Mouse (Mus musculus): ENCODE results near the gene 1700015F17Rik.

GRCm38 (mm10) chr5:5508231-5508630 is 29.3 kb upstream of the 1700015F17Rik start:
- TF ChIP-seq MAX (IDR thresholded peaks at IDR 0.05; ENCODE audit: low read depth) (no peak), MYOD1 (IDR thresholded peaks at IDR 0.05; ENCODE audit: control insufficient read depth in 1 of 3, insufficient read length in 2 of 3, low read depth in 2 of 3) (no peak), POLR2A (IDR thresholded peaks at IDR 0.05; ENCODE audit: insufficient read length, low read depth) (peak; percentile 44), USF1 (IDR thresholded peaks at IDR 0.05; ENCODE audit: low read depth) (no peak), POLR2AphosphoS2 (IDR thresholded peaks at IDR 0.05; ENCODE audit: insufficient read length, low read depth) (no peak), CEBPB (IDR thresholded peaks at IDR 0.05; ENCODE audit: insufficient read depth, poor library complexity, severe bottlenecking) (no peak), SRF (IDR thresholded peaks at IDR 0.05; ENCODE audit: control insufficient read depth, insufficient read length, low read depth) (no peak)

All from myocyte (in vitro differentiated cells).